Mouse (Mus musculus) hindbrain, embryonic 12.5 days (tissue): Measurements from ENCODE around the gene Aldh8a1. TPM values are rescaled to one million over a fixed set of nuclear protein-coding genes. Genes with fewer than 3 reads are reported as not detected.
"Not testable (repeated sequence)": the region's sequence is repeated elsewhere in the genome, so short reads cannot be mapped to it uniquely, and the experiment has no call there.

Experiments used
- ATAC-seq: fragments of 200-750 bp; cut with Nextera tagmentation; 2 replicates; pipeline ENCODE4 v1.8.0; 2017; ENCODE audit warnings: moderate TSS enrichment; ENCODE audit not compliant: low FRiP score
- H3K27ac ChIP-seq: fragments of 300-500 bp; sonication (generic); 2 replicates; pipeline ENCODE4 v1.5.1; 2016; ENCODE audit warnings: mild to moderate bottlenecking
- H3K27me3 ChIP-seq: fragments of 300-500 bp; sonication (generic); 2 replicates; pipeline ENCODE4 v1.6.1; 2016; ENCODE audit warnings: mild to moderate bottlenecking
- H3K36me3 ChIP-seq: fragments of 300-500 bp; sonication (generic); 2 replicates; pipeline ENCODE4 v1.6.1; 2016; ENCODE audit warnings: mild to moderate bottlenecking
- H3K4me1 ChIP-seq: fragments of 300-500 bp; sonication (generic); 2 replicates; pipeline ENCODE4 v1.6.1; 2016
- H3K4me2 ChIP-seq: fragments of 300-500 bp; sonication (generic); replicated peaks from 2 replicates; pipeline ENCODE4 v1.6.1; 2016; ENCODE audit warnings: mild to moderate bottlenecking
- H3K4me3 ChIP-seq: fragments of 300-500 bp; sonication (generic); 2 replicates; pipeline ENCODE4 v1.5.1; 2016; ENCODE audit warnings: mild to moderate bottlenecking
- H3K9ac ChIP-seq: fragments of 300-500 bp; sonication (generic); 2 replicates; pipeline ENCODE4 v1.6.1; 2016; ENCODE audit warnings: mild to moderate bottlenecking, moderate library complexity
- H3K9me3 ChIP-seq: fragments of 300-500 bp; sonication (generic); replicated peaks from 2 replicates; pipeline ENCODE4 v1.6.1; 2016; ENCODE audit warnings: mild to moderate bottlenecking
- WGBS: fragments of 180-500 bp; shearing (Covaris S2); methylation state at CpG from one replicate; pipeline ENCODE4 v1.1.7; 2016; 5-methylcytosine and 5-hydroxymethylcytosine counted together
- polyA plus RNA-seq: library from polyadenylated mRNA; unstranded; fragments of >200 nt; fragmentation: Nextera tagmentation; extraction: Ambion mirVana; gene quantifications from 2 replicates; pipeline ENCODE4 v1.2.1, GENCODE M21; 2016

Aldh8a1 gene
- polyA plus RNA-seq, 1 experiment from 2014 or later: 0.12 TPM

DNA sequence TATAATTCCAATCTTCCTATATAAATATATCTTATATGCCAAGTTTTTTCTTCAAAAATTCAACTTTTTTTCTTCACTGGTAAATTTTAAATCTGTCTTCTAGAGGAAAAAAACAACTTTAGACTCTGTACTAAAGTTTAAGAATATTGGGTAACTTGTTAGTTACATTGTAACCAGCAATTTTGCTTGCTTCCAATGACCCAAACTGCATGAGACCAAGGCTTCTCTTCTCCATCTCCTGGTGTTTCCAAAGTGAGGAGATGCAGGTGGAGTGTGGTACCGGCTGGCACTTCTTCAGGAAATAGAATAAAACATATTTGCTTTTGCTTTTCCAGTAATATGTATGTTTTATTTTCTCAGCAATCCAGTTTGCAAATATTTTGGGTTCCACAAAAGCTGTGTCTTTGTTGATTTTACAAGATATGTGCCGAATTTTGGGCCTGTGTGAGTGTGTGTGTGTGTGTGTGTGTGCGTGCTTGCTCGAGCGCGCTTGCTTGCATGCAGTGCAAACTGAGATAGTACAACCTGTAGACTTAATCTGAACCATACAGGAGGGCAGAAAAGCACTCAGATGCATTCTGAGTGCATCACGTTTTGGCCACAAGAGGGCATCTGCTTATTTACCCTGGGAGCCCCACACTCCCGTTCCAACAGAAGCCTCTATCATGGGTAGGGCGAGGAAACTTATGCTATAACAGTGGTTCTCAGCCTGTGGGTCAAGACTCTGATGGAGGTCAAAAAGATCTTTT, 1.3 kb downstream of the Aldh8a1 start:
- Histone ChIP-seq H3K9ac (no peak overlapping the region), H3K4me1 (no peaks in the 10 kb centered on the region), H3K4me3 (no peak overlapping the region), H3K27me3 (no peaks in the 10 kb centered on the region), H3K36me3 (no peaks in the 10 kb centered on the region), H3K4me2 (no peak overlapping the region), H3K27ac (no peak overlapping the region), H3K9me3 (no peaks in the 10 kb centered on the region)
- no peak for ATAC-seq
- 73% methylated on average over 9 of the region's 9 CpGs for WGBS

DNA sequence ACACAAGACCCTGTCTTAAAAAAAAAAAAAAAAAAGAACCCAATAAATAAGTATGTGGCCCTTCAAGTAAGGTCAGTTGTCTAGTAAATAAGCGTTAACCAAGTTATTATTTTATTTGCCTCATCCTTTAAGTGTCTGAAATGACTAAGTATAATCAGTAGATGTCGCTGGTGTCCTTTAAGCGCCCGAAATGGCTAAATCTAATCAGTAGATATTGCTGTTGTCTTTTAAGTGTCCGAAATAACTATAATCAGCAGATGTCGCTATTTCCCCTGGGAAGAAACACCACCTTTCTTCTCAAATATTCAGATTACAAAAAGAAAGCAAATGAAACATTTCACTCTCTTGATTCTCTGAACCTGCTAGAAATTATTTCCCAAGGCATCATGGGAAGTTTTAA, 5.8 kb downstream of the Aldh8a1 start:
- no peak for ATAC-seq
- Histone ChIP-seq H3K4me1 (no peaks in the 10 kb centered on the region), H3K27ac (no peak overlapping the region), H3K4me3 (no peak overlapping the region), H3K9ac (no peak overlapping the region), H3K9me3 (no peaks in the 10 kb centered on the region), H3K27me3 (no peaks in the 10 kb centered on the region), H3K4me2 (no peak overlapping the region), H3K36me3 (no peaks in the 10 kb centered on the region)
- 24% methylated on average over 6 of the region's 6 CpGs for WGBS

DNA sequence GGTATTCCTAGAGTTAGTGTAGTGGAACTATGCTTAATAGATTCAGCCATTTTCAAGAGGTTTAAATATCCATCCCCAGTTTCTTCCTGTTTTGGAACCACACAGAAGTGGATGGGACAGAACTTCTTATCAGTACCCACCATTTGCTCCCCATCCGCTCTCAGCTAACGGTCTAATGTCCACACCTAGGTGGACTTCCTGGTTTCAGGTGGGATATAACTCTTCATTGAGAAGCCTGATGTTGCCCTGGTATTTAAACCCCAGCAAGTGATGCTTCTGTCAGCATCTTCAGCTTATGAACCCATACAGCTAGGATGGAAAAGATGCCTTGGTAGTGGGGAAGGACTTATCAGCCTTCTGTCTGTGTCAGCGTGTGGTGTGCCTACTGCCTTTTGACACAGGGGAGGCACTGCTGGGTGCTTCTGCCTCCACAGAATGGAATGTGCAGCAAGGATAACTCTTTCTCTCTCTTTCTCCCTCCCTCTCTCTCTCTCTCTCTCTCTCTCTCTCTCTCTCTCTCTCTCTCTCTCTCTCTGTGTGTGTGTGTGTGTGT, 8.1 kb downstream of the Aldh8a1 start:
- H3K27me3 ChIP-seq: no peaks in the 10 kb centered on the region
- no peaks in the 10 kb centered on the region for H3K4me1 ChIP-seq
- ATAC-seq: no peak
- H3K27ac ChIP-seq: no peak overlapping the region
- WGBS: 73% methylated on average over 3 of the region's 3 CpGs
- H3K4me3 ChIP-seq: no peak overlapping the region
- no peak overlapping the region for H3K4me2 ChIP-seq
- H3K9ac ChIP-seq: no peak overlapping the region
- no peaks in the 10 kb centered on the region for H3K36me3 ChIP-seq
- no peaks in the 10 kb centered on the region for H3K9me3 ChIP-seq

DNA sequence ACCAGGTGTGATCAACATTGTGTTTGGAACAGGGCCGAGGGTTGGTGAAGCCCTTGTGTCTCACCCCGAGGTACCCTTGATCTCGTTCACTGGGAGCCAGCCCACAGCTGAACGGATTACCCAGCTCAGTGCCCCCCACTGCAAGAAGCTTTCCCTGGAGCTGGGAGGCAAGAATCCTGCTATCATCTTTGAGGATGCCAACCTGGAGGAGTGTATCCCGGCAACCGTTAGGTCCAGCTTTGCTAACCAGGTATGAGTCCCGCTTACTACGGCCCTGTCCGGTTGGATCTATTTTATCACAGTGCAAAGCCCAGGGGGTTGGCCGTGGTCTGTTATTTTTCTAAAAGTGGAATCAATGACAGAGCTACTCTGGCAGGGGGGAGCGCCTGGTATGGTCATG, 12.0 kb downstream of the Aldh8a1 start:
- Histone ChIP-seq H3K4me1 (no peaks in the 10 kb centered on the region), H3K4me2 (no peak overlapping the region), H3K9ac (no peak overlapping the region), H3K4me3 (no peak overlapping the region), H3K9me3 (no peaks in the 10 kb centered on the region), H3K27me3 (no peaks in the 10 kb centered on the region), H3K36me3 (no peaks in the 10 kb centered on the region), H3K27ac (no peak overlapping the region)
- 90% methylated on average over 11 of the region's 11 CpGs for WGBS
- no peak for ATAC-seq

DNA sequence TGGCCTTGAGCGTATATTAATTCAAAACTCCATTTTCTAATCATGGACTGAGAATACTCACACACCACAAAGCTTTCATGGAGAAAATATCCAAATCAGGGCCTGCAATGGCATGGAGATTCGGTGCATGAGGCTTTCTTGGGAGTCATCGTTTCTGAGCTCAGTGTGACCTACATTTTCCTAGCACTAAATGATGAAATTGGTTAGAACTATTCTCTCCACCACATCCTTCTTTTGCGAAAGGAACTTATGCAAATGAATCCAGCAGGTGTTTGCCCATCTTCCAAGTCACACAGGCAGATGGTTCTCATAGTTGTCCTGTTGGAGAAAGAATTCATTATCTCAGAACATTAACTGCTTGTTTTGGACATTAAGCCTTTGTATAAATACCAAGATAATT, 13.3 kb downstream of the Aldh8a1 start:
- H3K4me1 ChIP-seq: no peaks in the 10 kb centered on the region
- no peak overlapping the region for H3K4me3 ChIP-seq
- H3K27ac ChIP-seq: no peak overlapping the region
- no peaks in the 10 kb centered on the region for H3K36me3 ChIP-seq
- no peaks in the 10 kb centered on the region for H3K27me3 ChIP-seq
- H3K4me2 ChIP-seq: no peak overlapping the region
- no peaks in the 10 kb centered on the region for H3K9me3 ChIP-seq
- no peak for ATAC-seq
- no peak overlapping the region for H3K9ac ChIP-seq
- whole genome bisulfite sequencing: 84% methylated on average over 4 of the region's 4 CpGs

DNA sequence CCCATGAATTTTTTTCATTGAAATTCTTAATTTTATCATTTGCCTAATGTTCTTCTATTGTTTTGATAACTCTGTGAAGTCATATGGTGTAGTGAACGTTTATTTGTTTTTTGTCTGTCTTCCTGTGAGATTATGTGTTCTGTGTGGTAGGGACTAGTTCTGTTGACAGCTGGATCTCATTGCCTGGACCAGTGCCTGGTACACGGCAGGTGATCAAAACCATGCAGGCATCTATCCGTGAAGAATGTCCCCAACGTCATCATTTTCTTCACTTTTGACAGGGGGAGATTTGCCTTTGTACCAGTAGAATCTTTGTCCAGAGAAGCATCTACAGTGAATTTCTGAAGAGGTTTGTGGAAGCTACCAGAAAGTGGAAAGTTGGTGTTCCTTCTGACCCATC, 14.2 kb downstream of the Aldh8a1 start:
- Histone ChIP-seq H3K27me3 (no peaks in the 10 kb centered on the region), H3K9me3 (no peaks in the 10 kb centered on the region), H3K4me3 (no peak overlapping the region), H3K9ac (no peak overlapping the region), H3K4me2 (no peak overlapping the region), H3K4me1 (no peaks in the 10 kb centered on the region), H3K36me3 (no peaks in the 10 kb centered on the region), H3K27ac (no peak overlapping the region)
- 69% methylated on average over 4 of the region's 4 CpGs for WGBS
- no peak for ATAC-seq

DNA sequence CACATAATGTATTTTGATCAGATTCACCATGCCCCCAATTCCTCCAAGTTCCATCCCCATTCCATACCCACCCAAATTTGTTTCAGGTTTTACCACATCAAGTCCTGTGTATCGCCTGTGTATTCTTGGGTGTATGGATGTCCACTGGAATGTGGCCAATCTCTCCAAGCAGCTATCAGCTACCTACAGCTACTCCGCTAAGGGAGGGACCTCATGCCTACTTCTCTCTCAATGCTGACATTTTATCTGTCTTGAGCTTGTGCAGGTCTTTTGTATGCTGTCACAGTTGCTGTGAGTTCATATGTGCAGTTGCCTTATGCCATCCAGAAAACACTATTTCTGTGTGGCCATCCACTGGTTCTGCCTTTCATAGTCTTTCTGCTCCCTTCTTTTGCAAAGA, 16.3 kb downstream of the Aldh8a1 start:
- H3K4me2 ChIP-seq: no peak overlapping the region
- no peaks in the 10 kb centered on the region for H3K4me1 ChIP-seq
- no peak overlapping the region for H3K9ac ChIP-seq
- WGBS: 92% methylated on average over 2 of the region's 2 CpGs
- no peak overlapping the region for H3K4me3 ChIP-seq
- H3K9me3 ChIP-seq: no peaks in the 10 kb centered on the region
- no peaks in the 10 kb centered on the region for H3K27me3 ChIP-seq
- no peak overlapping the region for H3K27ac ChIP-seq
- ATAC-seq: no peak
- no peaks in the 10 kb centered on the region for H3K36me3 ChIP-seq

DNA sequence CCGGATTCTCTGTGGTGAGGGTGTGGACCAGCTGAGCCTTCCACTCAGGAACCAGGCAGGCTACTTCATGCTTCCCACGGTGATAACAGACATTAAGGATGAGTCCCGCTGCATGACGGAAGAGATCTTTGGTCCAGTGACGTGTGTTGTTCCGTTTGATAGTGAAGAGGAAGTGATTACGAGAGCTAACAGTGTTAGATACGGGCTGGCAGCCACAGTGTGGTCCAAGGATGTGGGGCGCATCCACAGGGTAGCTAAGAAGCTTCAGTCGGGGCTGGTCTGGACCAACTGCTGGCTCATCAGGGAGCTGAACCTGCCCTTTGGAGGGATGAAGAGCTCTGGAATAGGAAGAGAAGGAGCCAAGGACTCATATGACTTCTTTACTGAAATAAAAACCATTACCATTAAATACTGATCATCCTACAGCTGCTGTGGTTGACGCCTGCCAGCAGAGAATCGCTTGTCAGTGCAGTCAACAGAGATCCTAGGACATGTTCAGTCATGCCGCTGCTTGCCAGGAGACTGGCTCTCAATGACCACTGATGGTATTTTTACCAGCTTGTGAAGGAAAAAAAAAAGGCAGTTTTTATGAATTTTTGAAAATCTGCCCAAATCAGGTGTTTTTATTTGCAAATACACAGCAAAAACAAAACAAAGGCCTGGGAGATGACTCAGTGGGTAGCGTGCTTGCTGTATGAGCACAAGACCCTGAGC, 18.5 kb downstream of the Aldh8a1 start:
- Histone ChIP-seq H3K36me3 (no peaks in the 10 kb centered on the region), H3K9ac (no peak overlapping the region), H3K4me2 (no peak overlapping the region), H3K27ac (no peak overlapping the region), H3K9me3 (no peaks in the 10 kb centered on the region), H3K4me1 (no peaks in the 10 kb centered on the region), H3K4me3 (no peak overlapping the region), H3K27me3 (no peaks in the 10 kb centered on the region)
- no peak for ATAC-seq
- 88% methylated on average over 14 of the region's 14 CpGs for WGBS

DNA sequence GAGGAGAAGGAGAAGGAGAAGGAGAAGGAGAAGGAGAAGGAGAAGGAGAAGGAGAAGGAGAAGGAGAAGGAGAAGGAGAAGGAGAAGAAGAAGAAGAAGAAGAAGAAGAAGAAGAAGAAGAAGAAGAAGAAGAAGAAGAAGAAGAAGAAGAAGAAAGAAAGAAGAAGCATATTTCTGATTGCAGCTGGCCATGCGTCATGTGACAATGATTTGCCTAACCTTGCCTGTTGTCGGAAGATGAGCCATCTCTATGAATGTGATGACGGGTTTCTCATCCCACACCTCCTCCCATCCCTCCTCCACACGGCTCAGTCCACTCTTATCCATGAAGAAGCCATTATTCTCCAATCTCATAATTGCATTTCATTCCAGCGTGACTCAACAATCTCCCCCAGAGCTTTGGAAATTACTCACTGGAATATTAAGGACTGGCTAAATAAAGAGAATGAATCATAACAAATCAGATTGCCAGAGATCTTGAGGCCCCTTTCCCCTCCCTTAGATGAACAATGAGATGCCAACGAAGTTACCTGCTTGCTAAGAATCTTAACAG, 21.9 kb downstream of the Aldh8a1 start:
- H3K9ac ChIP-seq, H3K4me2 ChIP-seq, H3K27ac ChIP-seq, H3K4me1 ChIP-seq, ATAC-seq, H3K4me3 ChIP-seq, H3K36me3 ChIP-seq, H3K9me3 ChIP-seq, H3K27me3 ChIP-seq: not testable (repeated sequence)
- 86% methylated on average over 6 of the region's 6 CpGs for WGBS

DNA sequence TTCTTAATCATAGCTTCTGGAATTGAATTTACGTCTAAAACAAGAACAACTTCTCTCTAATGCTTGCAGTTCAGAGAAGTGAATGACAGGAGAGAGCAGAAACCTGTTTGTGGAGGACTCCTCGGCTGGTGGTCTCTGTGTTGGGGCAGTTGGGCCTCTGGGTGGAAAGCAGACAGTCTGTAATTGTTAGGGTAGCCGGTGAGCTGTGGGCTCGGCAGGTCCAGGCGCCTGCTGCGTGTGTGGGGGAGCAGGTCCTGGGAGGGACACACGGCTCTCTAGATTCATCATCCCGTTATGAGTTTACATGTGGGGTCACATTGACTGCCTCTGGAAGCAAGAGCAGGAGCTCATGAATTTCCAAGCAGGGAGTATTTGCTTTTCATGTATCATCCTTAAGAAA, 22.5 kb downstream of the Aldh8a1 start:
- Histone ChIP-seq H3K27ac (no peak overlapping the region), H3K4me3 (no peak overlapping the region), H3K36me3 (no peaks in the 10 kb centered on the region), H3K27me3 (no peaks in the 10 kb centered on the region), H3K4me1 (peaks cover 3% of the 10 kb centered on the region; the same call in 1 of the 2 replicates), H3K4me2 (no peak overlapping the region), H3K9ac (no peak overlapping the region), H3K9me3 (no peaks in the 10 kb centered on the region)
- no peak for ATAC-seq
- WGBS: 61% methylated on average over 8 of the region's 8 CpGs

DNA sequence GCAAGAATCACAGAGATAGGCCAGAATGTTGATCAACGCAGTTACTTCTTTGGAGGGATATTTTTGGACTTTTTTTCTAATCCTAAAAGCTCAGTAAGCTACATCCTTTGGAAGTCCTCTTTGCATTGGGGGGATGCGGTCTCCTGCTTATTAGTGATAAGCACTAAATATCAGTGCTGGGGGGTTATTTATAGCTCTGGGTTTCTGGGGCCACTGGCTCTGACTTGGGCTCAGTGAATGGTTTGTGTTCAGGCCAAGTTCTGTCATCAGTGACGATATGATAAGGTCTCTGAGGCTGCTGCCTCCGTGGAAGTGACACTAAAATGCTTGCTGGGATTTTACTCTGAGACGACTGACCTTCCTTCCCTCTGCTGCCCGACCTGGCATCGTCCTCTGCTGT, 22.9 kb downstream of the Aldh8a1 start:
- ATAC-seq: no peak
- Histone ChIP-seq H3K4me3 (no peak overlapping the region), H3K27me3 (no peaks in the 10 kb centered on the region), H3K9me3 (no peaks in the 10 kb centered on the region), H3K9ac (no peak overlapping the region), H3K4me2 (no peak overlapping the region), H3K36me3 (no peaks in the 10 kb centered on the region), H3K4me1 (peaks cover 3% of the 10 kb centered on the region; the same call in 1 of the 2 replicates), H3K27ac (no peak overlapping the region)
- WGBS: 64% methylated on average over 7 of the region's 7 CpGs

DNA sequence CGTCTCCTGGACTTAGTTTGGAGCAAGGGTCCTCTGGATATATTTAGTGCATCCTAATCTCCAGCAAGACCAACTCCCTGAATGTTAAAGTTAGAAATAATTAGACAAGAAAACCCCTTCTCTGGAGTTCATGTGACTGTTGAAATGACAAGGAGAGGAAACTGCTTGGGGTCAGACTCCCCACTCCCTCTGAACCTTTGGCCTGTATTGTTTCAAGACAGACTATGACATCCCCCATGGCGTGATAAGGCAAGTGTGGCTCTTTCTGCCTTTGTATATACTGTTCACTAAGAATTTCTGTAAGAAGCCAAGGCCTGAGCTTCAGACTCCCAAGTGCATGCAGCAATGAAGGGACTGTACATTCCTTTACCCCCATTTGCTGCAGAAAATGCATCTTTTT, 23.4 kb downstream of the Aldh8a1 start:
- Histone ChIP-seq H3K27ac (no peak overlapping the region), H3K9me3 (no peaks in the 10 kb centered on the region), H3K36me3 (no peaks in the 10 kb centered on the region), H3K4me3 (no peak overlapping the region), H3K9ac (no peak overlapping the region), H3K4me2 (no peak overlapping the region), H3K4me1 (peaks cover 3% of the 10 kb centered on the region; the same call in 1 of the 2 replicates), H3K27me3 (no peaks in the 10 kb centered on the region)
- ATAC-seq: no peak
- 52% methylated on average over 2 of the region's 2 CpGs for WGBS
